Mouse (Mus musculus) heart, embryonic 10.5 days (tissue): ENCODE measurements around the gene Jund. TPM values are rescaled to one million over a fixed set of nuclear protein-coding genes. Genes with fewer than 3 reads are reported as not detected.

Experiments used
- DNase-seq: peaks from one replicate; pipeline ENCODE4 v3.0.0-alpha.2; 2017; ENCODE audit warnings: low spot score
- H3K27ac ChIP-seq: fragments of 300-500 bp; sonication (generic); 2 replicates; pipeline ENCODE4 v1.5.1; 2016; ENCODE audit warnings: mild to moderate bottlenecking
- H3K27me3 ChIP-seq: fragments of 300-500 bp; sonication (generic); 2 replicates; pipeline ENCODE4 v1.6.1; 2016; ENCODE audit warnings: mild to moderate bottlenecking; ENCODE audit not compliant: poor library complexity, insufficient read depth, severe bottlenecking
- H3K36me3 ChIP-seq: fragments of 300-500 bp; sonication (generic); 2 replicates; pipeline ENCODE4 v1.6.1; 2016; ENCODE audit warnings: mild to moderate bottlenecking, moderate library complexity
- H3K4me1 ChIP-seq: fragments of 300-500 bp; sonication (generic); 2 replicates; pipeline ENCODE4 v1.6.1; 2016; ENCODE audit warnings: mild to moderate bottlenecking
- H3K4me3 ChIP-seq: fragments of 300-500 bp; sonication (generic); 2 replicates; pipeline ENCODE4 v1.5.1; 2016; ENCODE audit warnings: mild to moderate bottlenecking, moderate library complexity
- H3K9me3 ChIP-seq: fragments of 300-500 bp; sonication (generic); 2 replicates; pipeline ENCODE4 v1.6.1; 2016; ENCODE audit warnings: mild to moderate bottlenecking, moderate library complexity
- WGBS: fragments of 180-500 bp; shearing (Covaris S2); methylation state at CpG from one replicate; pipeline ENCODE4 v1.1.7; 2016; 5-methylcytosine and 5-hydroxymethylcytosine counted together
- polyA plus RNA-seq: library from polyadenylated mRNA; unstranded; fragments of >200 nt; fragmentation: Nextera tagmentation; extraction: Ambion mirVana; gene quantifications from 2 replicates; pipeline ENCODE4 v1.2.1, GENCODE M21; 2016

Jund gene
- polyA plus RNA-seq, 1 experiment from 2014 or later = 116 TPM

DNA sequence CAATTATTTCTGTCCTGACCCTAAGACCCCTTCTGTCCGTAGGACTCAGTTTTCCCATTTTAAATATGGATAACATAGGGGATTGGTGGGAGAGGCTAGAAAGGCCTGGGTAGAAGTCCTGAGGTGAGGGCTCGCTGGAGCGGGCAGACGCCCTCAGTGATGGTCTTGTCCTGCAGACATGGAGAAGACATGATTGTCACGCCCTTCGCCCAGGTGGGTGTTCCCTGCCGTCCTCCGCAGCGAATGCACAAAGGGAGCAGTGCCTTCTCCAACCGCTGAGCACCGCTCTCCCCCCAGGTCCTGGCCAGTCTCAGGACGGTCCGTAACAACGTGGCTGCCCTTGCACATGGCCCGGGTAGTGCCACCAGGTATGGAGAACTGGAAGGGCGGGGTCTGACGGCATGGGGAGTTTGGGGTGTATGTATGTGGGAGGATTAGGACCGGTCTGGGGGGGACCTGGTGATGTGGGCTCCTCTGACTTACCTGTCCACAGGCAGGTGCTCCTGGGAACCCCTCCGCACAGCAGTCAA is 47.0 kb downstream of the Jund start:
- H3K4me3 ChIP-seq = no peak overlapping the region
- H3K9me3 ChIP-seq = no peaks in the 10 kb centered on the region
- peaks cover 95% of the 10 kb centered on the region for H3K27me3 ChIP-seq
- peaks cover 40% of the 10 kb centered on the region for H3K4me1 ChIP-seq
- no peak overlapping the region for H3K27ac ChIP-seq
- 49% methylated on average over 19 of the region's 19 CpGs for WGBS
- H3K36me3 ChIP-seq = no peaks in the 10 kb centered on the region
- no peak for DNase-seq

DNA sequence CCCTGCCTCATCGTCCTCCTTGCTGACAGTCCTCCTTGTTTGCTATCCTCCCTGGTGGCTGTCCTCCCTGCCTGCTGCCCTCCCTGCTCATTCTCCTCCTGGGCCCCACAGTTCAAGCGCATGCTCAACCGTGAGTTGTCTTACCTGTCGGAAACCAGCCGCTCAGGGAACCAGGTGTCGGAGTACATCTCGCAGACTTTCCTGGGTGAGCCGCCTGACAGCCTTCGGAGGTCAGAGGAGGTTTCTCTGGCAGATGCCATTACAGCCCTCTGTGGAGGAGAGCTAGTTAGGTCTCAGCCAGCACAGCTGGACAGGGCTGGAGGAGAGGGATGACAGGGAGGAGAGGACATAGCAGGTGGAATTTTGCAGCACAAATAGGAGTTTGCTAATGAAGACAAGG is 47.9 kb downstream of the Jund start:
- Histone ChIP-seq H3K27ac (no peak overlapping the region), H3K4me1 (peaks cover 31% of the 10 kb centered on the region), H3K27me3 (peaks cover 90% of the 10 kb centered on the region), H3K9me3 (no peaks in the 10 kb centered on the region), H3K4me3 (no peak overlapping the region), H3K36me3 (no peaks in the 10 kb centered on the region)
- DNase-seq = no peak
- 65% methylated on average over 9 of the region's 9 CpGs for WGBS

DNA sequence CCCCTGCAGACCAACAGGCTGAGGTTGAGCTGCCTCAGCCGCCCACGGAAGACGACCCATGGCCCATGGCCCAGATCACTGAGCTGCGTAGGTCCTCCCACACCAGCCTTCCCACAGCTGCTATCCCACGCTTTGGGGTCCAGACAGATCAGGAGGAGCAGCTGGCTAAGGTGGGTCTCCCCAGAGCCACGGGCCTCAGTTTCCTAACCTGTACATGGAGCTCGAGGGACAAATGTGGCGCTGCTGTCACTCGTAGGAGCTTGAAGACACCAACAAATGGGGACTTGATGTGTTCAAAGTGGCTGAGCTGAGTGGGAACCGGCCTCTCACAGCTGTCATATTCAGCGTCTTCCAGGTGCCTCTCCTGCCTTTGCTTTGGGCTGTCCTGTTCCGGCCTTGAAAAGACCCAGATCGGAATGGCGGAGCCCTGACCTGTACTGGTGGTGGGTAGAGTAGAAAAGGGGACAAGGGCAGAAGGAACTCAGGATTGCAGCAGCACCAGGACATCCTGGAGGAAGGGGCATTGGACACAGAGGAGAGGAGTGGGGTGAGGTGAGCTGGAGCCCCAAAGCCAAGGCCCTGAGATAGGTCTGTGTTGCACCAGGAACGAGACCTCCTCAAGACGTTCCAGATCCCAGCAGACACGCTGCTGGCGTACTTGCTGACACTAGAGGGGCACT is 48.6 kb downstream of the Jund start:
- 79% methylated on average over 18 of the region's 18 CpGs for WGBS
- H3K9me3 ChIP-seq = no peaks in the 10 kb centered on the region
- no peaks in the 10 kb centered on the region for H3K36me3 ChIP-seq
- no peak for DNase-seq
- H3K27ac ChIP-seq = no peak overlapping the region
- H3K4me1 ChIP-seq = peaks cover 24% of the 10 kb centered on the region
- H3K4me3 ChIP-seq = no peak overlapping the region
- peaks cover 83% of the 10 kb centered on the region for H3K27me3 ChIP-seq

DNA sequence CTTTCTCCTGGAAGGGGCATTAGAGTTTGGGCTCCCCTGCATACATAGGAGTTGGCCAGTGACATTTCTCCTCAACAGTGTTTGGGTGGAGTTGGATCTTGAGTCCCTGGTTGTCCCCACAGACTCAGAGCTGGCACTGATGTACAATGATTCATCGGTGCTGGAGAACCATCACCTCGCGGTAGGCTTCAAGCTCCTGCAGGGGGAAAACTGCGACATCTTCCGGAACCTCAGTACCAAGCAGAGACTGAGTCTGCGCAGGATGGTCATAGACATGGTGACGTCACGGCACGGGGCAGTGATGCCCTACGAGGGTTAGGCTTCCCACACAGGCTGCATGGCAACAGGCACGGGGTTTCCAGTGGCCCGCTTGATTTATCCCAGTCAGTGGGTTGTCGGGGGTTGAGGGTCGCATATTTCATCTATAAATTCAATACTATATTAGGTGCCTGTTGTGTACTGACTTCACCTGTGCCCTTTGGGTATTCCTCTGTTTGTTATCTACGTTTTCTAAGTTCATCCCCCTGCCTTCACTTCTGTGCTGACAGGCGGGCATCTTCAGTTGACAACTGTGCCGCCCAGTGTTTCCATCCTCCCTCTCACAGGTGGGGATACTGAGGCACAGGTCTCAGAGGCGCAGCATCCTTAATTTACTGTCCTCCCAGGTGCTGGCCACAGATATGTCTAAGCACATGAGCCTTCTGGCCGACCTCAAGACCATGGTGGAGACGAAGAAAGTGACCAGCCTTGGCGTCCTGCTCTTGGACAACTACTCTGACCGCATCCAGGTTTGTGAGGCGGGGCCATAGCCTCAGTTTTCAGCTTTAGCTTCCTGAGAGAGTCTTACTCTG is 49.7 kb downstream of the Jund start:
- H3K27me3 ChIP-seq = peaks cover 72% of the 10 kb centered on the region
- H3K36me3 ChIP-seq = no peaks in the 10 kb centered on the region
- no peak overlapping the region for H3K4me3 ChIP-seq
- no peaks in the 10 kb centered on the region for H3K9me3 ChIP-seq
- peaks cover 23% of the 10 kb centered on the region for H3K4me1 ChIP-seq
- no peak overlapping the region for H3K27ac ChIP-seq
- DNase-seq = peak; percentile 73
- 82% methylated on average over 23 of the region's 23 CpGs for WGBS

DNA sequence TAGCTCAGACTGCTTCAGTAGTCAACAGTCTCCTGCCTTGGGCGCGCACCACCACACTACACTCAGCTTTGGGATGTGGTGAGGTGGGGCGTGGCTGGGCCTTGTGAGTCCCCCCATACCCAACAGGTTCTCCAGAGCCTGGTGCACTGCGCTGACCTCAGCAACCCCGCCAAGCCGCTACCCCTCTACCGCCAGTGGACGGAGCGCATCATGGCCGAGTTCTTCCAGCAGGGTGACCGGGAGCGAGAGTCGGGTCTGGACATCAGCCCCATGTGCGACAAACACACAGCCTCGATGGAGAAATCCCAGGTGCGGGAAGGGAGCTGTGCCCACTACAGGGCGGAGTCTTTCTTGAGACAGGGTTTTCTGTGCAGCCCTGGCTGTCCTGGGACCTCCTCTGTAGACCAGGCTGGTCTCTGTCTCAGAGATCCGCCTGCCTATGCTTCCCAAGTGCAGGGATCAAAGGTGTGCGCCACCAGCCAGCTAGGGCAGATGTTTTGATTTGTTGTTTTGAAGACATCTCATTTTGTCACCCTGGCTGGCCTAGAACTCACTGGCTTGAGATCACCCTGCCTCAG is 50.4 kb downstream of the Jund start:
- peaks cover 64% of the 10 kb centered on the region for H3K27me3 ChIP-seq
- H3K9me3 ChIP-seq = no peaks in the 10 kb centered on the region
- no peak overlapping the region for H3K27ac ChIP-seq
- 67% methylated on average over 19 of the region's 19 CpGs for WGBS
- H3K36me3 ChIP-seq = no peaks in the 10 kb centered on the region
- H3K4me1 ChIP-seq = peaks cover 20% of the 10 kb centered on the region
- peak; percentile 73 for DNase-seq
- no peak overlapping the region for H3K4me3 ChIP-seq

Other genes starting within 250 kb of the Jund start
- 15.6 and 15.7 TPM in 2 replicates for gene Klhl26, start 222.0 kb upstream of the Jund start, polyA plus RNA-seq
- gene Tmem59l, start 211.6 kb upstream of the Jund start, polyA plus RNA-seq = 1.2 and 3.6 TPM in 2 replicates
- 1.8 and 3.2 TPM in 2 replicates for gene Crlf1, start 205.8 kb upstream of the Jund start, polyA plus RNA-seq
- gene Rex1bd, start 192.2 kb upstream of the Jund start, polyA plus RNA-seq = 127 and 128 TPM in 2 replicates
- 751 and 801 TPM in 2 replicates for gene Uba52, start 188.1 kb upstream of the Jund start, polyA plus RNA-seq
- 295 and 310 TPM in 2 replicates for gene Fkbp8, start 171.2 kb upstream of the Jund start, polyA plus RNA-seq
- 67.0 and 68.3 TPM in 2 replicates for gene Kxd1, start 171.0 kb upstream of the Jund start, polyA plus RNA-seq
- gene Ell, start 159.5 kb upstream of the Jund start, polyA plus RNA-seq = 15.8 and 18.5 TPM in 2 replicates
- gene Isyna1, start 104.6 kb upstream of the Jund start, polyA plus RNA-seq = 192 and 214 TPM in 2 replicates
- 67.3 and 107 TPM in 2 replicates for gene Ssbp4, start 90.1 kb upstream of the Jund start, polyA plus RNA-seq
- 0.15 and 1.4 TPM in 2 replicates for gene Lrrc25, start 82.8 kb upstream of the Jund start, polyA plus RNA-seq
- gene Gdf15, start 66.5 kb upstream of the Jund start, polyA plus RNA-seq = 0.43 and 1.6 TPM in 2 replicates
- gene Pgpep1, start 38.6 kb upstream of the Jund start, polyA plus RNA-seq = 38.0 and 42.0 TPM in 2 replicates
- 344 and 410 TPM in 2 replicates for gene Lsm4, start 25.7 kb upstream of the Jund start, polyA plus RNA-seq
- gene Iqcn, start 4.5 kb downstream of the Jund start, polyA plus RNA-seq = not detected in 2 replicates
- not detected in 2 replicates for gene Gm3336, start 19.6 kb downstream of the Jund start, polyA plus RNA-seq
- 0.45 and 0.48 TPM in 2 replicates for gene Pde4c, start 24.8 kb downstream of the Jund start, polyA plus RNA-seq
- gene Rab3a, start 55.7 kb downstream of the Jund start, polyA plus RNA-seq = 11.2 and 14.2 TPM in 2 replicates
- gene Mpv17l2, start 62.0 kb downstream of the Jund start, polyA plus RNA-seq = 39.0 and 44.6 TPM in 2 replicates
- gene Pik3r2, start 77.8 kb downstream of the Jund start, polyA plus RNA-seq = 40.6 and 43.5 TPM in 2 replicates
- gene Mast3, start 106.1 kb downstream of the Jund start, polyA plus RNA-seq = 7.9 and 9.3 TPM in 2 replicates
- gene Il12rb1, start 109.5 kb downstream of the Jund start, polyA plus RNA-seq = 0.12 TPM in 1 of 2 replicates, not detected in the other
- 3.7 and 3.8 TPM in 2 replicates for gene Arrdc2, start 140.8 kb downstream of the Jund start, polyA plus RNA-seq
- 1.1 and 1.6 TPM in 2 replicates for gene Kcnn1, start 164.3 kb downstream of the Jund start, polyA plus RNA-seq
- gene Ccdc124, start 175.0 kb downstream of the Jund start, polyA plus RNA-seq = 120 and 143 TPM in 2 replicates
- gene Slc5a5, start 193.8 kb downstream of the Jund start, polyA plus RNA-seq = 0.07 and 0.29 TPM in 2 replicates
- 2,378 and 2,634 TPM in 2 replicates for gene Rpl18a, start 198.5 kb downstream of the Jund start, polyA plus RNA-seq
- 49.6 and 58.4 TPM in 2 replicates for gene Map1s, start 207.0 kb downstream of the Jund start, polyA plus RNA-seq